Mouse (Mus musculus) testis, adult 2 months (tissue): ENCODE data around the gene Cmip.

ENCODE experiments used
- CTCF ChIP-seq: fragments of 200-500 bp; IDR thresholded peaks from 2 replicates; pipeline ENCODE4 v1.5.1; 2012; ENCODE audit warnings: low read depth, mild to moderate bottlenecking, inconsistent platforms, low read length, moderate library complexity; ENCODE audit not compliant: control insufficient read depth, insufficient read depth, insufficient replicate concordance
- POLR2A ChIP-seq: fragments of 200-500 bp; IDR thresholded peaks from 2 replicates; pipeline ENCODE4 v1.6.1; 2012; ENCODE audit warnings: low read depth, mild to moderate bottlenecking, inconsistent platforms, low read length, moderate library complexity; ENCODE audit not compliant: control insufficient read depth

GRCm38 (mm10) chr8:117431554-117431953 lies 174.7 kb downstream of the Cmip start:
- TF ChIP-seq POLR2A = no peak
- TF ChIP-seq CTCF = no peak
